Mouse (Mus musculus) natural killer cell, adult 2 months (primary cell): ENCODE measurements around the gene Adm.

Experiments
- DNase-seq, 2 experiments: peaks; one replicate each; pipeline ENCODE4 v3.0.0; 2022; ENCODE audit warnings: low spot score in 2 of 2

The Adm gene

GRCm38 (mm10) chr7:110658378-110658928, 31.0 kb downstream of the Adm start:
- peak in 1 of 2 experiments; percentile 6 for DNase-seq

- no peak for DNase-seq
Measured at GRCm38 (mm10) chr7:110666537-110666936, 39.1 kb downstream of the Adm start.

GRCm38 (mm10) chr7:110668247-110668646, 40.8 kb downstream of the Adm start:
- no peak for DNase-seq

GRCm38 (mm10) chr7:110668756-110669155, 41.3 kb downstream of the Adm start:
- no peak for DNase-seq

GRCm38 (mm10) chr7:110671121-110671680, 43.7 kb downstream of the Adm start:
- no peak for DNase-seq
